Mouse (Mus musculus): ENCODE results near the gene Lrrc32.

Gene Lrrc32

GRCm38 (mm10) chr7:98513251-98513650, 24.2 kb downstream of the Lrrc32 start:
- no peak for DNase-seq

- no peak for DNase-seq
Measured at GRCm38 (mm10) chr7:98522576-98522975, 33.5 kb downstream of the Lrrc32 start.

- no peak for DNase-seq
Measured at GRCm38 (mm10) chr7:98523070-98523812, 34.2 kb downstream of the Lrrc32 start.

- no peak for DNase-seq
Measured at GRCm38 (mm10) chr7:98523813-98524361, 34.8 kb downstream of the Lrrc32 start.

DNA sequence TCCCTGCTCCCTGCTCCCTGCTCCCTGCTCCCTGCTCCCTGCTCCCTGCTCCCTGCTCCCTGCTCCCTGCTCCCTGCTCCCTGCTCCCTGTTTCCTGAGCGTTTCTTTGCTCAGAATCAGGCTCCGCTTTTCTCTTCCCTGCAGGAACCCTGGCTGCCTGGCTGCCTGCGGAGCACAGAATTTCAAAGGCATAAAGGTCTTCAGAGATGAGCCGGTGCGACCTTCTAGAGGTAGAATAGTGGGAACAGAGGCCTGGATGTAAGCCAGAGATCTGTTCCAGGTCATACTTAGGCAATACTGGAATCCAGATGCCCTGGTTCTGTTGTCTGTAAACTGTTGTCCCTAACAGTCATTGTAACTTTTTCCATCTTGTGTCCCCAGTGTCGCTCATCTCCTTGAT, 35.3 kb downstream of the Lrrc32 start:
- DNase-seq: no peak

DNA sequence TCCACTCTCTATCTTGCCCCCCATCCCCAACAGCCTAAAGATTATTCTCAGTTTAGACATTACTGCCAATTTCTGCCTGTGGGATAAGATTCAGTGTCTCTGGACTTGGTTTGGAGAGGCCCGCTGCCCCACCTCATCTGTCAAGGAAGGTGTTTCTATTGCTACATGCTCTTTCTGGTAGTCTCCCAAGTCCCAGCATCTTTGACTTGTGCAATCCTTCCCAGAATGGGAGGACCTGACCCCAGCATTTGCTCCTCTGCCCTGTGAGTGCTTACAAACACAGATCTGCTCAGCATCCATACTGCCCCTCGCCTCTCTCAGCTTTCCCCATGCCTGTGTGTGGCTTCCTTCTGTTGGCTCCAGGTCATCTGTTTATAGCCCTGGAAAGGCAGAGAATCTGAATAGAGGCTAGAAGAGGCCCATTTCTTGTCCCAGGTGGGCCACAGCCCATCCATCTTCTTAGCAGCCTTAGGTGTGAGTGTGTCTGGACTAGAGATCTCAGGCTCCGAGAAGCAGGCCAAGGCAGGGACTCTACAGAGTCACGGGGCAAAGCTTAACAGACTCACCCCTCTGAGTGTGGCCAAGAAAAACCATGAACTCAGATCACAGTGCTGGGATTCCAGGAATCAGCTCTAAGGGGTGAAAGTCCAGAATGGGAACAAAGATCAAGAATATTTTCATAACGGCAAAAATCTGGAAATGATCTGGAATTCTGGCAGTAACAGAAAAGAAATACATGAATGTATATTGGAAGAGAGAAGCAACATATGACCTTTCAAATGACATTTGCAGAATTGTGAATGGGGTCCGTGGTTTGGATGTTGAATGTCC, 36.0 kb downstream of the Lrrc32 start:
- no peak for DNase-seq

- no peak for DNase-seq
Measured at GRCm38 (mm10) chr7:98527085-98527484, 38.0 kb downstream of the Lrrc32 start.

DNA sequence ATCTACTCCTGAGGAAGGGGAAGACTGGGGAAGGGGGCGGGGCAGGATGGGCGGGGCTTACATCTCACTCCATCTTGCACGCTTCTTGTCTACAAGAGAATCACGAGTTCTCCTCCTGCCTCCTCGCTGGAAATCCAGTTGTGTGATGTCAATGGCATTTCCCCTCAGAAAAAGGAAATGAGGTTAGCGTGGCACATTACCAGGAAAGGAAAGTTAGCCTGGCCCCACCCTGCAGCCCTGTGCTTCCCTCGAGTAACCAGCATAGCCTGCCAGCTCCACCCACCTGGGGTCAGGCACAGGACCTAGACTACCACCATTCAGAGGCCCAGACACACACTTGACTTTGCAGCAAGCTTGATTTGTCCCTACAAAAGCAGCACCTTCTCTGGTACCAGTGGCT, 42.5 kb downstream of the Lrrc32 start:
- no peak for DNase-seq

- no peak for DNase-seq
Measured at GRCm38 (mm10) chr7:98532981-98533380, 43.9 kb downstream of the Lrrc32 start.

DNA sequence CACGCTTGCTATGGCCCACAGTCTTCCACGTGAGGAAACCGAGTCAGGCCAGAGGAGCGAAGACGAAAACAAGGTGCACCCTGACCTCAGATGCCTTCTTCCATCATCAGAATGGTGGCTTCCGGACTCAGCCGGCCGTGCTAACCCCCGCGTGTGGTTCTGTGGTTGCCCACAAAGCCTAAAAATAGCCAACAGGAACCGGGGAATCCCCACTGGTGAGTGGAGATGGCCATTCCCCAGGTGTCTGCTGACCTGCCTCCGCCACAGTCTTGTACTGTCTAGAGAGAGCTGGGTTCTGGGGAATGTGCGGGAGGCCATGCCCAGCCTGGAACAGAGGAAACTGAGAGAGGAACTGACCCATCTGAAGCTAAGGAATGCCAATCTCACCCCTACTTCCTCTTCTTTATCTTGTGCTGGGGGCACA, 45.4 kb downstream of the Lrrc32 start:
- DNase-seq: no peak

GRCm38 (mm10) chr7:98535191-98535590, 46.1 kb downstream of the Lrrc32 start:
- DNase-seq: no peak

DNA sequence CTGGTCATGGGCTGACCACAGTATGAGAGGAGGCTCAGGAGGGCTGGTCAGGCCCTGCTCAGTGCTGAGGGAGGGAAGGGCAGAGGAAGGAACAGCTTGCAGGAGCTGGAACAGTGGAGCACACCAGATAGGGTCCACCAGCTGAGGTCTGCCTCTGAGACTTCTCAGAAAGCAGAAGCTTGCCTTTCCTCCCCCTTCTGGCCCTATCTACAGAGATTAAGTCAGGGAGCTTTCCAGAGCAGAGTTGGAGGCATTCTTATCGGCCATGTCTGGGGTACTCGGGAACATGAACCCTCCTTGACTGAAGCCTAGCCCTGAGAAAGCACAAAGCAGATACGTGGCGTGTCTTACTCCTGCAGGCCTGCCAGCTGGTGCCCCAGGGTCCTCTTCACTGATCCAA, 46.8 kb downstream of the Lrrc32 start:
- DNase-seq: no peak

DNA sequence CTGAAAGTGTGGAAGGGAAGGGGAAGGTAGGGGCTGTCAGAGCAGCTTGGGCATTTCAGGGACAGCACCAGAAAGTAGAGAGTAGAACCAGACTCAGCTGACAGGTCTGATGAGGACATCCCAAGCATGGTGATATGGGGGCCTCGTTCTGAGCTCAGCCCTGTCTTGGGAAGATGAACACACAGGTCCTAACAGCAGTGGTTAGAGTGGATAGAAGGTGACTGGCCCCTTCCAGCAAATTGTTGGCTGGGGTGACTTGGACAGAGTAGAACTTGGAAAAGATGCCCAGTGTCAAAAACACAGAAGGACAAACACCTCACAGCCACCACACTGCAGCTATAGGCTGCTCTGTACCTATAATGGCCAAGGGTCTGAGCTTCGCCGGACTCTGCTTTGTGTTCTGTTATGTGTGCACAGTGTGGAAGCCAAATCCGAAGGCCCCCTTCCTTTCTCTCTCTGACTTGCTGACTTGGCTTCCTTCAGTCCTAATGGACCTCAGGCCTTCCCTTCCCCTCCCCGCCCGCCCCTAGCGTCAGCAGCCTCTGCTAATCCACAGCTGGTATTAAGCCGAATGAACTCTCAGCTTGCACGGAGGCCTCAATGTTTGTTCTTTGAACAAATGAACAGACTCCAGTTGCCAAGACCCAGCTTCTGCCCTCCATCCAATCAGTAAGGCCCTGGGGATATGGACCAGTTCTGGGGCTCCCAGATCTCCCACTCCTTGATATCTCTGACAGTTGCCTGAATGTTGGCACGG, 48.3 kb downstream of the Lrrc32 start:
- DNase-seq: no peak

- DNase-seq: no peak
Measured at GRCm38 (mm10) chr7:98537967-98538573, 49.0 kb downstream of the Lrrc32 start.

DNA sequence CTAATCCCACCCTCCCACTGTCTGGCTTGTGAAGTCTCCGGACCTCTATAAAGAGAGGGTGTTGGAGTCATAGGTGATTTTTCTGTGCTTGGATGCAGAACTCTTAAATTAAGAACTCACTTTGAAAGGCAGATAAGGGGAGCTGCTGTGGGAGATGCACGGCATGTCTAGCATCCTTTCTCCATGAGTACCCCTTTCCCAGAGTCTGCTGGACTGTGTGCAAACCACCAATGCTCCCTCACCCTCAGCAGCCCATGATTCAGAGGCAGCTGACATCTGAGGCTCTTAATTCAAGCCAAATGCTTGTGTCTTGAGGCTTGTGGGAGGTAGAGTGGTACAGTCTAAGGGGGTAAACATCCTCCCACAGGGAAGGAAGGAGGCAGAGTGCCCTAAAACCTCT, 51.8 kb downstream of the Lrrc32 start:
- no peak for DNase-seq

- no peak for DNase-seq
Measured at GRCm38 (mm10) chr7:98541564-98541963, 52.5 kb downstream of the Lrrc32 start.

GRCm38 (mm10) chr7:98542267-98542666, 53.2 kb downstream of the Lrrc32 start:
- peak; percentile 7 for DNase-seq

GRCm38 (mm10) chr7:98542731-98543142, 53.7 kb downstream of the Lrrc32 start:
- no peak for DNase-seq

DNA sequence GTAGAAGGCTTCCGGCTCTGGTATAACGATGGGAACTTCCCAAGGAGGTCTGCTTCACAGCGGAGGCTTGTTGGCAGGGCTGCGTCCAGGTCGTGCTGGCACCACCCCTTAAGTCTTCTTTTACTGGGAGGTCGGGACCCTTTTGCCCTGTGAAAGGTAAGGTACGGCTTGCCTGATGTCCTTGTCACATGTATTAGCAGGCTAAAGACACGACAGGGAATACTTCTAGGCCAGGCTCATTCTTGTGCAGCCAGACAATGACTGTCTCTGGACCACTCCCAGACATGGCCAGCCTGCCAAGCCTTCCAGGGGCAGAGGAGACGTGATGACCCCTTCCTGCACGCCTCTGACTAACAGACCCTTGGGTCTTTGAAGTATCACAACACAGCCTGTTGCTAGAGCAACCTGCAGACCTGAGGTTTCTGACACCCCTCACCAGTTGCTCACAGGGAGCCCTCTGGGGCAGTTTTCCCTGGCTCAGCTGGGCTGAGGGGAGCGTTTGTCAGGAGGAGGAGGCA, 54.8 kb downstream of the Lrrc32 start:
- no peak for DNase-seq

DNA sequence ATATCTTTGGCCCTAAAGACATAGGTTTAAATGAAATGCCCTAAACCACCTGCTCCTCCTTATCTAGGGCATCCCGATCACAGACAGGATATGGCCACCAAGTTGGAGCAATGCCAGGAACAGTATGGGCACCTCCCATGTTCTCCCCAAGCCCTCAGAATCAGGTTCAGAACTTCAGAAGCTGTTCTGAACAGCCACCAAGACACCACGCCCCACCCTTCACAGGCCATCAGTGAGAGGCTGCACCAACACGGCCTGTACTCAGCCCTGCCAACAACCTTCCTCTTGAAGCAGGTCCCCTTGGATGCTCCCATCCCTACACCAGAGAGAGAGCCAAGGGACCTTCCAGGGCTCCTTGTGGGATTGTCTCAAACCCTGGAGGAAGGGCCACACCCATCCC, 55.5 kb downstream of the Lrrc32 start:
- DNase-seq: no peak

GRCm38 (mm10) chr7:98548839-98549238, 59.8 kb downstream of the Lrrc32 start:
- no peak for DNase-seq

DNA sequence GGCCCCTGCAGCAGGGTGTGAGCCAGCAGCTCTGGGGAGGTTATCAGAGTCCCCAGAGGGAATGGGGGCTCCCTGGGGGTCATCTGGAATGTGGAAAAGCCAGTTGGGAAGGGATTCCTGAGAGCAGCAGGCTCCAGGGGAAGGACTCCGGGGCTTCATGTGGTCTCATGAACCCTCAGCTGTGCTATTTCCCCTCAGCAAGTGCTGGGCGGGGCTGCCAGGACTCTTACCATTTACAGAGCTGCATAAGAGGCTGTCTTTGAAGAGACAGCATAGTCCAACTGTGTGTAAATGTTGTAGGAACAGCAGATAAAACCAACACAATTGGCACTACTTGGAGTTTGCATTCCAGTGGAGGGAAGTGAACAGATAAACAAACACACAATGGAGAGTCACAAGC, 61.5 kb downstream of the Lrrc32 start:
- DNase-seq: no peak

- DNase-seq: no peak
Measured at GRCm38 (mm10) chr7:98551041-98551440, 62.0 kb downstream of the Lrrc32 start.
